Mouse (Mus musculus): Measurements from ENCODE around the gene Kcnj1.

The Kcnj1 gene

DNA sequence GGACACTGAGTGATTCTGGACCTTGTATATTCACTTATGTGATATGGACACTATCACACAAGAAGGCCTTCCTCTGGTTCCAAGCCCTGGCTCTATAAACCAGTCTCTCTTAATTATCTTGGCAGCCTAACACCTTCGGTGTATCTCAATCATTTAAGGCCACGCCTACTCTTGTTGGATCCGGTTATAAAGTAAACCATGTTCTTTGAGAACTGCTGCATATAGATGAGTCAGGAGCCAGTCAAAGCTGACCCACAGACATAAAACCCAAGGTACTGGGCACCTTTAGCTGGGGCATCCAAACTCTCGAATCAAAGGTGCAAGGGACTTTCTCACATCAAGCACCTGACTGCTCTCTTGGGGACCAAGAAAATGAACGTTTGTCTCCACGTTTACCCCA is at the start of gene Kcnj1:
Kcnj1 (plus strand) TSS at position 292 of the 400 bp plus-strand sequence.
- no peak for DNase-seq

DNA sequence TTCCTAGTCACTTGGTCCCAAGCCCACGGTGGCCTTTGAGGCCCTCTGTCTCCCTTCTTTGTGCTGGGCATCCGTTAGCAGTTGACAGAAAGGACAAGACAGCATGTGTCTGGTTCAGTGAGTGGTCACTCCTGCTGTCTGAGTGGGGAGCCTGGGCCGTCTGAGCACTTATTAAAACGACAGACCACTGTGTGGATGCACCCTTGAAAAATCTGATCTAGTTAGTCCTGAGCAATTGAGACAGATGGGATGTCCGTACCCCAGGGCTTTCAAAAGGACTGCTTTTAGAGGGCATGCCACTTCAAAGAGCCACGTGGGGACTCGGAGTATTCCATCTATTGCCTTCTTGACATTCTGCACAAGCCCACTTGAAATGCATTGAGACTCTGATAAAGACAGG is 48.7 kb upstream of the Kcnj1 start:
- no peak for DNase-seq

DNA sequence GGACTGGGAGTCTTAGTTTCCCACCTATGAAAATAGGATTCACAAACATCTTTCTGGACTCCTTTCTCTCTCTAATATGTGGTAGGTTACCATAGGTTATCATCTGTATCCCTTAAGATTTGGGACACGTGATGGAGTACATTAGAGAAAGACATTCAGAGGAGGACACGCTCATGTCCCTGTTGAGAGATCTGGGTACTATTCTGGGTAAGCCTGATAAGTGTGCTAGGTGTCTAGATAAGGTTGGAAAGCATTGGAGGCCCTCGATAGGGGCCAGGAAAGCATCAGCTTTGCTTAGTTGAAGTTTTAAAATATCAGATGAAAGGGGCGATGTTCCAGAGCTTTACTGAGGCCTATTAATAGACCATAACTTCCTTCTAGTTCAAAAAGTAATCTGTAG is 43.5 kb upstream of the Kcnj1 start:
- no peak for DNase-seq

DNA sequence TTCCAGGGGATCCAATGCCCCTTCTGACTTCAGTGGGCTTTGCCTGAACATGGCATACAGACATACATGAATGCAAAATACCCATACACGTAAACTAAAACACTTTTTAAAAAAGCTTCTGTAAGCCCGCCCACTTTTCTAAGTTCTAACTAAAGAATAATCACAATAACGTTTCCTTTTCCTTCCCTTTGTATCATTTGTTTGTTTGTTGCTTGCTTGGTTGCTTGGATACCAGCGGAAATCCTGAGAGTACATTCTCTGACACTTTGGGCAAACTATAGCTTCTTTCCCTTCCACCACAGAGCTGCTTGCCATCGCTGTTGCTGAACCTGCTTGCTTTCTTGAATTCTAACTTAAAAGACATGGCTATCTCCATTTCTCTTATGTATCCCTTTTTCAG is 41.1 kb upstream of the Kcnj1 start:
- DNase-seq = no peak

DNA sequence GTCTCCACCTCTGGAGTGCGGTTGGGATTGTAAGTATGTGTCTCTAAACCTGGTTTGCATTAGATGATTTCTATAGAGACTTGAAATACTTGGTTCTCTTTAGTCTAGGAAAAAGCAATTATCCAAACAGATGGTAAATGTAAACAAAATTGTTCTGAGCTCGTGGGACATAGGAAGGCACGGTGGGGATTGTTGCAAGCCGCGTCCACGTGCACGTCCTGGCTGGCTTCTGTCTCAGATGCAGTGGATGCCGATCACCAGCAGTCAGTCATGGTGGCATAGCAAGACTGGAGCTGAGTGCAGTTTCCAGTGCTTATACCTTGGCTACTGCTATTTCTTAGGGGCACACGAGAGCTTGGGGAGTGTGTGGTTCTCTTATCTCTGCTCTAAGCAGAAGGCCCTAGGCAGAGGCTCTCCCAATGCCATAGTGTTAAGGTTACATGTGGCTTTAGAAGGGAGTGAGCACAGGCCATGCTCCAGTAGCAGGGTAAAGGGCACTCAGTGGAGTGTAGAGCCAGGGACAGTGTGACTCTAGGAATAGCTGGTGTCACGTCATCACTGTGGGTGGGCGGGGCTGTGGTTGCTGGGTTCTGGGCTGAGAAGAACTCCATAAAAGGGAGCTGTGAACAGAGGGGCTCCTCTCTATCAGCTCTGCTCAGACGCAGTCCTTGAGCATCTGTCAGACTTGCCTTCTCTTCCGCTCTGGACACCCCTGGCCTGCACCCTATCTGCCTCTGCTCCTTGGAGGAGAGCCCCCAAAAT is 36.7 kb upstream of the Kcnj1 start:
- DNase-seq = no peak

DNA sequence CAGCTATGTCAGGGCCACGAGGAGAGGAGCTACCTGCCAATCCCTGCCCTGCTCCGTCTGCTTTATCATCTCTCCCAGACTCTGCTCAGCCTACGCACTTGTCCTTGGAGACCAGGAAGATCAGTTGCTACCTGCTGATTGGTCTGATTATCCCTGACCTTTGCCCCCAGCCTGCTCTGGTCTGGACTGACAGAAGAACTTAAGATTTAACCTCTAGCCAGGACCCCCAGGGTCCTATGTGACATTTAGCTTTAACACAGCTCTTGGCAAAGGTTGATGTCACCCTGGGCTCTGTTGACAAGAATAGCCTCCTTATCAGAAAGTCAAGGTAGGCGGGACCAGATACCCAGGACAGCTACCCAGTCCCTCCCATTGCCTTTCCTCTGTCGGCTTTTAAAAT is 31.5 kb upstream of the Kcnj1 start:
- no peak for DNase-seq

DNA sequence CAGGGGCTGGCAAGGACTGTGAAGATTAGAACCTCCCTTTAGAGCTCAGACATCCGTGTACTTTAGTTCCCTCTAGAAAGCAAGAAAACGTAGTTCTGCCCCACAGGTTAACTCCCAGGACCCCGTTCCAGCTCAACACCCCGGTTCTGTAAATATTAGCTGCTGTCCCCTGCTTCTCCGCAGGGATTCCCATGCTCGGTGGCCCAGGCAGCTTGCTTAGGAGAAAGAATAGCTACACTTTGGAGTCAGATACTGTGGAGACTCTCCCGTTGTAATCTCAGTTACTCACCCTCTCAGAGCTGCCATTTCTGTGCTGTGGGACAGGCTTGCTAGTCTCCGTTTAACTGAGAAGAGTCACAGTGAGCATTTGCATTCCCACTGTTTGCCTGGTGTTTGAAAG is 29.4 kb upstream of the Kcnj1 start:
- DNase-seq = no peak

DNA sequence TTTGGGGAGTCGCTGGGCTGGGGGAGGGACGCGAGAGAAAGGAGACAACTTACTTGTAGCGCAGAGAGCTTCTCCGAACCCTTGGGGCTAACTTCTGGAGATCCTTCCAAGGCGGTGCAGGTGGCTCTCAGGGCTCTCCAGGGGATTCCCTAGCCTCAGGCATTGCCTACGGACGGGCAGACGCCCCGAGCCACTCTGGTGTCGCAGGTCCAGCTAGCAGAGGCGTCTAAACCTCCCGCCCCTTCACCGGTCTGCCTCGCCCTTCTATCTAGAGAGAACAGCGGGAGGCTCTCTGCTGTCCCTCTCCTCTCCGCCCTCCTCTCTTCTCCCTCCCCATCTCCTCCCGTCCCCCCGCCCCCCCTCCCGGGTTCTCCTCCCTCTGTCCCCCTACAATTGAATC is 28.2 kb upstream of the Kcnj1 start, which contains the start of gene Kcnj5:
Kcnj5 (minus strand) TSS at position 300 of the 400 bp plus-strand sequence.
- no peak for DNase-seq

DNA sequence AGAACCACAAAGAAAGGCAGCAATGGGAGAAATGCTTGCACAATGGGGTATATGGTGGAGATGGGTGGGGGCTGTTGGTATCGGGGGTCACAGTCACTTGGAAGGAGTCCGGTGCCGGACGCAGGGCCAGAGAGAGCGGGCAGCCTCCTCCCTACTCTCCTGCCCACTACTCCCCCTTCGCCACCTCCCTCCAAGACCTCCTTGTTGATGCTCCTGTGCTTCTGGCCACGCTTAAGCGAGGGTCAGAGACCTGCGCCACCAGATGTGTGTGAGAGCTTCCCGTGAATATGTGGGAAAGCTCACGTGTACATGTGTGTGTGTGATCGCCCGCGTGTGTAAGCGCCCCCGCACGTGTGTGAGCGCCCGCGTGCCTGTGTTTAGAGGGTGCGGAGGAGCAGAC is 27.8 kb upstream of the Kcnj1 start:
- no peak for DNase-seq

DNA sequence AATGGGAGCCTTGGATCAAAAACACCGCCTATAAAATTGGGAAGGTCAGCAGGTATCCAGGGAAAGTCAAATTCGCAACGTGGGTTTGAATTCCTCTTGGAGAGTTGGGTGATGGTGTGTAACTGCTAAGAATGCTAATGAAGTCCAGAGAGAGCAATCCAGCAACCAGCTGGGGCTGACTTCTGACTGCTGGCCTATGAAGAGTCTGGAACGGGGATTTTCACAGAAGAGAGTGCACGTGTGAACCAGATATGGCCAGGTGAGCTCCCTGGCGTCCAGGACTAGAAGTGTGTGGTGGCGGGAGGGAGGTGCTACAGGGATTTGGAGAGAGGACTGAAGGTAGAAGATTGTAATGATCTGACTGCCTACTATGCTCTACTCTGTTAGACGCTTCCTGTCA is 24.2 kb upstream of the Kcnj1 start:
- no peak for DNase-seq

DNA sequence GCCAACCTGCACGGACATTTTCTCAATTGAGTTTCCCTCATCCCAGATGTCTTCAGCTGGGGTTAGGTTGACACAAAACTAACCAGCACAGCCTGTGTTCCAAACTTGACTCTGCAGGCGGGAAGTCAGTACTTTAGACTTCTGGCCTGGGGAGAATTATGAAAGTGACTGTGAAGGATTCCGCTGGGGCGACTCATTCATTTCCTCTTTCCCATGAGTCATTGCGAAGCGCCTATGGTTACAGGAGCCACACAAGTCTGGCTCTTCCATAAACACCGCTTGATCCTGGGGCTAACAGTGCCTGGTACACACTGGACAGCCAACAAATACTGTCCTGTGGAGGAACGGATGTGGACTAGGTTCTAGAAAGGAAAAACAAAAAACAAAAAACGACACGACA is 22.9 kb upstream of the Kcnj1 start:
- no peak for DNase-seq

DNA sequence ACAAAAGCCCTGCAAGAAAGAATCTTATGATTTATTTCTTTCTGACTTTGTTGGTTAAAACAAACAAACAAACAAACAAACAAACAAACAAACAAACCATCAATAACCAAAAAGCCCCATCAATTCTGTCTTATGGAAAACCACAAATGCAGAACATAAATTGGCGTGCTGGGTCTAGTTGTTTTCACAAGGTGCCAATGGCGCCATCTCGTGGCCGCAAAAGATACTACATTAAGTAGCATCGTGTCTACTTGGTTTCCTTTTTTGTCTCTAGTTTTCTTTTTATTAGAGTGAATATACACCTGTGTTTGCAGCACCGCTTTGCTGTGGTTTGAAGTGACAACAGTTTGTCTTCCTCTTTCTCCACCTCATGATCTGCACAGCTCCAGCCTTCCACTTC is 22.0 kb upstream of the Kcnj1 start:
- peak; percentile 85 for DNase-seq

DNA sequence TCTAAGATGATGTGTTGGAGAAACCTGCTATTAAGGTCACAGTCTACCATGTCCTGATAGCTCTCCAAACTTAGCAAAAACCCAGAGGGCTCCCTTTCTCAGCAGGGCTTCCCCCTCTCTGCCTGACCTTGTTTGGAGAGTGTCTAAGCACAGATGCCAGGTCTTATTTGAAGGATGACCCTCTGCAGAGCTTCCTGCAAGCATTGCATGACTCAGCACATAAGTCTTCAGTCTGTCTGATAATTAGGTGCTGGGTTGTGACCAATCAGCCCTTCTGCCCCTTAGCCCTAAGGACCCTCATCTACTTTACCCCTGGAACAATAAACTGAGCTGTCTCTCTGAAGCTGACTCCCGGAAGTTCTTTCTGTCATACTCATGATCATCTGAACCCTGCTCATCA is 11.5 kb upstream of the Kcnj1 start:
- DNase-seq = no peak

DNA sequence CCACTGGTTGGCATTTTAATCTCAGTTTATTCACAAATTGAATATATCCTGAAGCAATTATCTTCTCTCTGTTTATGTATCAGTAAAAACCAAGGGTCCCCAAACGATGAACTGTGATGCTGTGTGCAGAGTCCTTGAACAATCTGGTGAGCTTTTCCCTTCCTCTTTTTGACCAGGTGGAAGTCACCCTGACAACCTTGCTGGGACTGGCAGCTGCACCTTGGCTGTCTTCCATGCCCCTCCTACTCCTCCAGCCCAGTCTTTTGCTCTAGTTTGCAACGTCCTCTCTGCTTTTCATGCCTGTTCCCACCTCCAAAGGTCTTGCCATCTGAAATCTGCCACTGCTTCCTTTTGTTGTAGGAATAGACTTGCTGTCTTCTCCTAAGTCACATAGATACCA is 3.5 kb upstream of the Kcnj1 start:
- no peak for DNase-seq

DNA sequence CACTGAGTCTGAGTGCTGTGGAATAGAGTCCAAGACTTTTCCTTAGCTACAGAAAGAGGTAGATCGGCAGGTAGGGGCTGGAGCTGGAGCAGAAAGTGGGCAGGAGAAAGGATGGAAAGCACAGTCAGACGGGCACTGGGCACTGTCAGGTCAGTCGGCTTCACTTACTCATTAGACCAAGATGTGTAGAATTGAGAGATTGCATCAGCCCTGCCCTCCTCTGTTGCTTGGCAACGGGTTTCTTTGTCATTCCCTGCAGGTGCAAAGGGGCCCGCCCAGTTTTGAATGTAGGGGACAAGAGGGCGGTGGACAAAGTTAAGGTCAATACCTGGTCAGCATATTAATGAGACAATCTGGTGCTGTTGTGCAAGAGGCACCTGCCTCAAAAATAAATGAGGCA is 2.9 kb upstream of the Kcnj1 start:
- no peak for DNase-seq

DNA sequence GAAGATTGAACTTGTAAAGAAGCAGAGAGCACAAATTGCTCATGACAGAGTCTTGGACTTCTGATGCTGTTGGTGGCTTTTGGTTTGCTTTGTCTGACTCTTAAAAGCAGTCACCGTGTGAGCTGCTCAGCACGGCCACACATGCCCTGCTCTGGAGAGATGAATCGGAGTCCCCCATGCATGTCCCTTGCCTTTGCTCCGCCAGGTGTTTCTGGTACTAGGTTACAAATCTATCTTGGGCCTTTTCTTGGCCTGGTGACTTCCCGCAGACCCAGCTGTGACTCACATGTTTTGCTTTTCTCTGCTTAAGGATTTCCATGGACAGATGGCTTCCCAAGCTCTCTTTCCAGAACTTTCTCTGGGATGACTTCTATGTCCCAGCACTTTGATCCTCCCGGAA is 1.4 kb downstream of the Kcnj1 start:
- DNase-seq = no peak

DNA sequence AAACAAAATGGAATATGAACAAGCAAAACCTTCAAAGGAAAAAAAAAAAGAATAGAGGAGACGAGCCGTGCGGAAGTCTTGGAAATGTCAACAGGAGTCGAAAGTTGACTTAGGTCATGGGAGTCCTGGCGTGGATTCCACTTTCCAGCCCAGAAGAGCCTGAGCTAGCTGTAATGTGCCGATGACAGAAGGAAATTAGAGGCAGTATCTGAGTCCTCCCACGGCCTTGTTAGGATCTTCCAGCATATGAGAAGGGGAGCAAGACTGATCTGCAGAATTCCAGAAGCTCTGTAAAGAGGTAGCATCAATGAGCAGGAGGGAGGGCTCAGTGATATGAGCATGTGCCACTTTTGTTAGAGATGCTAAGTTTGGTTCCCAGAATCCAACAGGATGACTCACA is 3.7 kb downstream of the Kcnj1 start:
- no peak for DNase-seq

DNA sequence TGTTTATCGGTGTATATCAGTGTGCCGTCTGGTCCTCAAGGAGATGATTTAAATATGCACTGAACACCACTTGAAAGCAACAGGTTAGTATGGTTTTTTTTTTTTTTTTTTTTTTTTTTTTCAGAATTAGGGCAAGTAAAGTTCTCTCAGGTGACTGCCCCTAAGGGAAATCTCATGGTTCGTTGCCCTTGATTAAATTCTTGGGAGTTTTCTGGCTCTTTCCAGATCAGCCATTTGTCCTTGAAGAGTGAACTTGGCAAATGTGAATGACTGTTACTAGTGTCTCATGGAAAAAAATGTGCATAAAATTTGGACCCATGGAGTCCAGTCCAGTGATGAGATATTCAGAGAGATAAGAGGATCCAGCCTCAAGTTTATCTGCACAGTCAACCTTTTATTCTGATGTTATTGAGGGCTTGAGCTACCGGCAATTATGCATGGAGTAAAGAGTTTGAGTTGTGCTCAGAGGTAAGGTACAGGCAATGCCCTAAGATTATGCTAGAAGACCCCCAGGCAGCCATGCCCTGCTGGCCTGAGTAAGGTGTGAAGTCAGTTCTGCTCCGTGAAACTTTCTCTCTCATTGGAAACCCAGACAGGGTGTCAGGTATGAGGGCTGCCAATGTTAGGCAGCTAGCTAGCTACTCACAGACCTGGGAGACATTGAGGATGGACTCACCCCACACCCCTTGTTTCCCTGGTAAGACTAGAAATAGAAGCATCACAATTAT is 4.7 kb downstream of the Kcnj1 start:
- no peak for DNase-seq

DNA sequence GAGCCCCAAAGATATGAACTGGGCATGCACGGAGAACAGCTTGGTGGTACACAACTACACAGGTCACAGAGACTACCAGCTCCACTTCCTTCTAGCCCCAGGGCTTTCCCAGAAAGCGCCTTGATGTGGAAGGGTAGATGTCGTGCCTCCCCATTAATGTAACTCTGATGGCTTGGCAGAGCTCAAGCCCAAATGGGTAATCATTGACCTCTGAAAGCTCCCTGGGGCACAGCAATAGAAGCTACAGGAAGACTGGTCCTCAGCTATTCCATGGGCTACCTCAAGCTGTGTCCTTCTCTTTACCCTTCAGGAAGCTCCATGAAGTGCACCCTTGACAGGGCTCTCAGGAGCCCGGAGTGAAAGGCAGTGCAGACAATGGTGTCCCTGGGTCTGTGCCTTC is 12.6 kb downstream of the Kcnj1 start:
- no peak for DNase-seq

DNA sequence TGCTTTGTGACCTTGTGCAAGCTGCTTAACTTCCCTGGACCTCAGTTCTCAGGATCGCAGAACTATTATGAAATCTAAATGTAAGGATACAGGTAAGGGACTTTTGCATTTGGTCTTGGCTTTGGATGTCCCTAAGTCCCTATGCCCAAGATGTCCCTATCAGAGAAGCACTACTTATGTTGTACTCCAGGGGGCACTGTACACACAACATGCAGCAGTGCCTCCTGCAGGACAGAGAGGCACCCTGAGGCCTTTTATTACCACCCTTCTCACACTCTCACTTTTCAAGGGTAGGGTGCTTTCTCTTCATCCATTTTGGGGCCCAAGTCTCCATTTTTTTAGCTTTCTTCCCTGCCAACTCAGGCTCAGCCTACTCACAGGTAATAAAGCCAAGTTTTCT is 15.8 kb downstream of the Kcnj1 start:
- peak; percentile 51 for DNase-seq

DNA sequence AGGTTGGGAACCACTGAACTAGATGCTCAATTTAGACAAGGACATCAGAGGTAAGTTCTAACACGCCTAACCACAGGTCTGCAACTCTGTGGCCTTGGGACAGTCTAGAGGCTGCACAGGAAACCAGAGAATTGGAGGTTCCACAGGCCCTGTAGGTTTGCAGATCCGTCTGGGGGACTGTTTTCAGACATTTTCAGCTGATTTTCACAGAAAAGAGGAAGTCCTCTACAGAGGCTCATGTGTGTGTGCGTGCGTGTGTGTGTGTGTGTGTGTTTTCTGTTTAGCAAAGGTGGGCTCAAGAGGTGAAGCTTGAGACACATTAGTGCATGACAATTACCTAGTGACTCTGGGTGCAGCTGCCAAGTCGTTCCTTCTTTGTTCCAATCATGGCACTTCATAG is 18.8 kb downstream of the Kcnj1 start:
- peak; percentile 16 for DNase-seq

DNA sequence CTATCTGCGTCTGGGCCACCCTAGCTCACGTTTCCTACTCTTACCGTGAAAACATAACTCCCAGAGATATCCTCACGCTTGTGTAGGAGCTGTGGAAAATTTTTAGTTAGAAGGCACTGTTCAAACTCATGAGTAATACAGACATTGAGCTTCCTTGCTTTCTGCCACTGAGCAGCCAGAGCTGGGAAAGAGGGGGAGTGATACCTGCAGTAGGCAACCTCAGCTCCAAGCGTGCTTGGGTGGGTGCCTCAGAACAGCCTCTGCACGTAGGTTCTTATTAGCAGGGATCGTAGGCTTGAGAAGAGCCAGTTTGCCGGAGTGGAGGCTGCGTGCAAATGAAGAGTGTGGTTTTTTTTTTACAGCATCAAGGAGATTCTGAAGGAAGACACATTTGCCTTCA is 19.4 kb downstream of the Kcnj1 start:
- DNase-seq = no peak

DNA sequence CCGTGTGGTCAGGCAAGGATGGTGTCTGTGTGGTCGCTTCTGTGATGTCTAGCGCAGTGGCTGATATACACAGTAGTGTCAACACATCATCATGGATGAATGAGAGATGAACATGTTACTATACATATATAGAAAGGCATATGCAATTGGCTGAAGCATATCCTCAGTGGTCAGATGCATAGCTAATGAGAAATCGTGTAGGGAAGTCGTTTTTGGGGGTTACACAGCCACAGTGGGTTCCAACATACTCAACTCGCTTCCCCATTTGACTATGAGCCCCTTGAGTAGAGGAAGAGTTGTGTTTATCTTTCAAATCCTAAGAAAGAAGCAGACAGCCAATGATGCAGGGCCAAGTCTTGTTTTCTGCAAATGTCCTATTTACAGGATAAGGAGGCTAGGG is 20.4 kb downstream of the Kcnj1 start:
- DNase-seq = no peak

DNA sequence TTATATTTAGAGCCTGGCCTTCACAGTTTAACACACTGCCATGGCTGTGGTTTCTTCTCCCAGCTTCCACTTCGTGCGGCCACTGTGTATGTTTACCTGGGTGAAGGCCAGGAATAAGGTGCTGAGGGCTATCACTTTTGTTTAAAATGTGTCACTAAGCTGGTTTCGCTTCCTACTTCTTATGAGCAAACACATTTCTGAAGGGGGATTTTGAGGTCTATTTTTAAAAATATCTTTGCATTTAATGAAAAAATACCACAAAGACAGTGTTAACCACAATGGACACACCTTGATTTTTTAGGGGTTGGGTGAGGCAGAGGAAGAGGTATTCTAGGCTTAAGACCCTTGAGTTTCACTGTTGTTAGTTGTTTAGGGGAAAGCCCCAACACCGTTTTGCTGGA is 22.5 kb downstream of the Kcnj1 start:
- no peak for DNase-seq

DNA sequence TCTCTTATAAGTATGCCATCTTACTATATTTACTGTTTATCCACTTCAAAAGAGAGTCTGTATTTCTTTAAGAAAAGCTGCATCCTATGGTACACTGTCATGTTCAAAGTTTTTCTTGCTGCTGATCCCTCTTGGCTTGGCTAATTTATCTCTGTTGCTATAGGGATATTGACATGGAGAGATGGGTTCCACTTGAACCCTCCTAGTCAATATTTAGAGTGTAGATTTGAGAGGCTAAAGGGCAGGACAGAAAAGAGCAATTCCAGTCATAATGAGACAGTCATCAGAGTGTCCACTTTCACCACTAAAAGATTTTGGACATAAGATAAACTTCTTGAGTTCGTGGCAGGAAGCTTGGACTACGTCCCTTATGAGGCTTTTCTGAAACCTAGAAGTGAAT is 27.9 kb downstream of the Kcnj1 start:
- DNase-seq = no peak

All from thymus, postnatal 4 days (tissue).